Mouse (Mus musculus) limb, embryonic 14.5 days (tissue): ENCODE measurements around the gene Irf4. TPM values are rescaled to one million over a fixed set of nuclear protein-coding genes. Genes with fewer than 3 reads are reported as not detected.

Source experiments
- ATAC-seq: fragments of 200-750 bp; cut with Nextera tagmentation; 2 replicates; pipeline ENCODE4 v1.8.0; 2017; ENCODE audit warnings: low read depth, moderate number of reproducible peaks, moderate TSS enrichment; ENCODE audit not compliant: low FRiP score
- DNase-seq: peaks from one replicate; pipeline ENCODE4 v3.0.0-alpha.2; 2015; ENCODE audit warnings: low spot score
- H3K27ac ChIP-seq: fragments of 300-500 bp; sonication (generic); replicated peaks from 2 replicates; pipeline ENCODE4 v1.5.1; 2014; ENCODE audit warnings: low read depth, mild to moderate bottlenecking, low read length, moderate library complexity, mixed read lengths
- H3K27me3 ChIP-seq: fragments of 300-500 bp; sonication (generic); 2 replicates; pipeline ENCODE4 v1.6.1; 2014; ENCODE audit warnings: low read length, mixed read lengths; ENCODE audit not compliant: control insufficient read depth, insufficient read depth
- H3K36me3 ChIP-seq: fragments of 300-500 bp; sonication (generic); 2 replicates; pipeline ENCODE4 v1.6.1; 2014; ENCODE audit warnings: mild to moderate bottlenecking, low read length, moderate library complexity, mixed read lengths; ENCODE audit not compliant: control insufficient read depth, insufficient read depth
- H3K4me1 ChIP-seq: fragments of 300-500 bp; sonication (generic); 2 replicates; pipeline ENCODE4 v1.6.1; 2014; ENCODE audit warnings: antibody characterized with exemption, low read length, mixed read lengths; ENCODE audit not compliant: control insufficient read depth, insufficient read depth
- H3K4me2 ChIP-seq: fragments of 300-500 bp; sonication (generic); replicated peaks from 2 replicates; pipeline ENCODE4 v1.6.1; 2014; ENCODE audit warnings: low read depth, mild to moderate bottlenecking, low read length, moderate library complexity; ENCODE audit not compliant: severe bottlenecking
- H3K4me3 ChIP-seq: fragments of 300-500 bp; sonication (generic); replicated peaks from 2 replicates; pipeline ENCODE4 v1.5.1; 2014; ENCODE audit warnings: low read length
- H3K9ac ChIP-seq: fragments of 300-500 bp; sonication (generic); 2 replicates; pipeline ENCODE4 v1.6.1; 2014; ENCODE audit warnings: mild to moderate bottlenecking, low read depth, low read length, moderate library complexity; ENCODE audit not compliant: severe bottlenecking
- H3K9me3 ChIP-seq: fragments of 300-500 bp; sonication (generic); 2 replicates; pipeline ENCODE4 v1.6.1; 2016; ENCODE audit warnings: low read length; ENCODE audit not compliant: control insufficient read depth
- POLR2A ChIP-seq: fragments of 200-500 bp; IDR thresholded peaks from 2 replicates; pipeline ENCODE4 v1.8.0; 2012; ENCODE audit warnings: inconsistent platforms, mild to moderate bottlenecking, moderate library complexity, borderline replicate concordance; ENCODE audit not compliant: insufficient read depth, insufficient read length; ENCODE audit errors: extremely low read depth
- WGBS: fragments of 180-500 bp; shearing (Covaris S2); extraction: QIAGEN DNeasy Blood & Tissue Kit; methylation state at CpG from one replicate; pipeline ENCODE4 v1.1.7; 2014; 5-methylcytosine and 5-hydroxymethylcytosine counted together
- polyA plus RNA-seq, 2 experiments: library from polyadenylated mRNA; depleted of rRNA in 1 of 2; stranded (reverse) in 1 of 2; unstranded in 1 of 2; fragments of >200 nt; fragmentation: Nextera tagmentation in 1 of 2; extraction: Ambion mirVana in 1 of 2; gene quantifications; 2 replicates each; pipeline versions ENCODE4 v1.2.1 to v1.2.3; 2012 to 2014

The Irf4 gene
- polyA plus RNA-seq, 2 experiments, result 0.29 to 0.34 TPM

- ATAC-seq (no peak), DNase-seq (no peak)
- TF ChIP-seq POLR2A, result no peak
- no peak overlapping the region for H3K9ac ChIP-seq
- H3K27ac ChIP-seq, result no peak overlapping the region
- H3K4me2 ChIP-seq, result no peak overlapping the region
- 80% methylated on average over 8 of the region's 8 CpGs for WGBS
- no peak overlapping the region for H3K4me3 ChIP-seq
- H3K27me3 ChIP-seq, result no peaks in the 10 kb centered on the region
- H3K4me1 ChIP-seq, result no peaks in the 10 kb centered on the region
- H3K9me3 ChIP-seq, result no peaks in the 10 kb centered on the region
- no peaks in the 10 kb centered on the region for H3K36me3 ChIP-seq
Observed at GRCm38 (mm10) chr13:30761151-30761631, 12.2 kb downstream of the Irf4 start.

GRCm38 (mm10) chr13:30762224-30762623 is 13.2 kb downstream of the Irf4 start:
- no peak for ATAC-seq
- Histone ChIP-seq H3K9ac (no peak overlapping the region), H3K36me3 (no peaks in the 10 kb centered on the region), H3K4me3 (no peak overlapping the region), H3K9me3 (no peaks in the 10 kb centered on the region), H3K4me2 (no peak overlapping the region), H3K27me3 (no peaks in the 10 kb centered on the region), H3K27ac (no peak overlapping the region), H3K4me1 (no peaks in the 10 kb centered on the region)
- 83% methylated on average over 4 of the region's 4 CpGs for WGBS
- no peak for DNase-seq
- no peak for TF ChIP-seq POLR2A

- no peaks in the 10 kb centered on the region for H3K36me3 ChIP-seq
- H3K4me3 ChIP-seq, result no peak overlapping the region
- H3K9me3 ChIP-seq, result no peaks in the 10 kb centered on the region
- no peaks in the 10 kb centered on the region for H3K27me3 ChIP-seq
- DNase-seq (no peak), ATAC-seq (no peak)
- H3K27ac ChIP-seq, result no peak overlapping the region
- WGBS, result 74% methylated on average over 8 of the region's 8 CpGs
- H3K4me2 ChIP-seq, result no peak overlapping the region
- no peak overlapping the region for H3K9ac ChIP-seq
- no peak for TF ChIP-seq POLR2A
- H3K4me1 ChIP-seq, result no peaks in the 10 kb centered on the region
Observed at GRCm38 (mm10) chr13:30764014-30764740, 15.2 kb downstream of the Irf4 start.

GRCm38 (mm10) chr13:30765906-30766305 is 16.9 kb downstream of the Irf4 start:
- Histone ChIP-seq H3K27ac (no peak overlapping the region), H3K27me3 (no peaks in the 10 kb centered on the region)

GRCm38 (mm10) chr13:30766636-30767476 is 17.8 kb downstream of the Irf4 start:
- 85% methylated on average over 5 of the region's 5 CpGs for WGBS
- Histone ChIP-seq H3K4me1 (no peaks in the 10 kb centered on the region), H3K4me3 (no peak overlapping the region), H3K4me2 (no peak overlapping the region), H3K9ac (no peak overlapping the region), H3K27ac (no peak overlapping the region), H3K9me3 (no peaks in the 10 kb centered on the region), H3K36me3 (no peaks in the 10 kb centered on the region), H3K27me3 (no peaks in the 10 kb centered on the region)
- no peak for TF ChIP-seq POLR2A
- DNase-seq (no peak), ATAC-seq (no peak)

More at GRCm38 (mm10) chr13:30765906-30766305, 16.9 kb downstream of the Irf4 start:
- DNase-seq (no peak), ATAC-seq (no peak)
- no peak overlapping the region for H3K4me3 ChIP-seq
- H3K9me3 ChIP-seq, result no peaks in the 10 kb centered on the region
- H3K4me1 ChIP-seq, result no peaks in the 10 kb centered on the region
- WGBS, result 72% methylated on average over 5 of the region's 5 CpGs
- H3K4me2 ChIP-seq, result no peak overlapping the region
- TF ChIP-seq POLR2A, result no peak
- no peak overlapping the region for H3K9ac ChIP-seq
- H3K36me3 ChIP-seq, result no peaks in the 10 kb centered on the region
